17 mouse cellular contexts compared by ENCODE assay signal in genomic region chr1:134573300-134573931, GRCm38 (mm10). TPM values are rescaled to one million over a fixed set of nuclear protein-coding genes. Genes with fewer than 3 reads are reported as not detected.
"Had no signal": no experiment of that assay in that cellular context is flagged by ENCODE, and none has a peak within 500 bp of the region (broad histone marks: within the 10 kb centered on the region; RNA-seq: fewer than 3 reads in every experiment).

No protein-coding gene starts in this region.

- H3K4me1 ChIP-seq: neural tube, embryonic 12.5 days had no signal

- H3K4me3 ChIP-seq: limb, embryonic 13.5 days; midbrain, embryonic 10.5 days; midbrain, embryonic 15.5 days; neural tube, embryonic 12.5 days had no signal

- DNase-seq: kidney, adult 8-10 months; kidney, postnatal 25 days; layer of hippocampus, adult 9-11 months; left cerebral cortex, postnatal 4 days; lung, adult 18-20 months; thymus, adult 18-20 months; thymus, postnatal 14 days had no signal

- H3K4me2 ChIP-seq: limb, embryonic 13.5 days; midbrain, embryonic 15.5 days; neural tube, embryonic 12.5 days had no signal

- H3K9ac ChIP-seq: limb, embryonic 13.5 days; midbrain, embryonic 15.5 days; neural tube, embryonic 12.5 days had no signal

- H3K9me3 ChIP-seq: limb, embryonic 13.5 days; midbrain, embryonic 10.5 days; midbrain, embryonic 15.5 days; neural tube, embryonic 12.5 days had no signal

- H3K36me3 ChIP-seq: limb, embryonic 13.5 days; midbrain, embryonic 10.5 days; midbrain, embryonic 15.5 days; neural tube, embryonic 12.5 days had no signal

- ATAC-seq: intestine, embryonic 16.5 days; midbrain, embryonic 15.5 days had no signal

- H3K27me3 ChIP-seq: limb, embryonic 13.5 days; midbrain, embryonic 15.5 days; neural tube, embryonic 12.5 days had no signal

- H3K27ac ChIP-seq: limb, embryonic 13.5 days; midbrain, embryonic 10.5 days; midbrain, embryonic 15.5 days; neural tube, embryonic 12.5 days had no signal

RNA-seq across cellular contexts. Expression of gene Mgat4e, which starts 23.9 kb away (rescaled TPM):
- total RNA-seq: left cerebral cortex, adult 18-20 months; left cerebral cortex, postnatal 4 days; monocyte, adult 5-6 weeks; neutrophil, adult 5-6 weeks had no signal
- polyA plus RNA-seq: intestine, embryonic 16.5 days; kidney, embryonic 16.5 days; limb, embryonic 13.5 days; lung, embryonic 16.5 days; midbrain, embryonic 10.5 days; midbrain, embryonic 15.5 days; neural tube, embryonic 12.5 days had no signal
